Mouse (Mus musculus) T-helper 17 cell (primary cell): Measurements from ENCODE around the gene Tmem216.

Source experiments
- in situ Hi-C, 2 experiments: fragments of 300-600 bp; cut with MboI, MseI; formaldehyde crosslinking; loops; 1 replicate in 1 of 2; 2 replicates in 1 of 2; pipeline ENCODE4 v1.15.1; 2025; ENCODE audit warnings: high pct_unique_total_duplicates in 2 of 2

The Tmem216 gene

DNA sequence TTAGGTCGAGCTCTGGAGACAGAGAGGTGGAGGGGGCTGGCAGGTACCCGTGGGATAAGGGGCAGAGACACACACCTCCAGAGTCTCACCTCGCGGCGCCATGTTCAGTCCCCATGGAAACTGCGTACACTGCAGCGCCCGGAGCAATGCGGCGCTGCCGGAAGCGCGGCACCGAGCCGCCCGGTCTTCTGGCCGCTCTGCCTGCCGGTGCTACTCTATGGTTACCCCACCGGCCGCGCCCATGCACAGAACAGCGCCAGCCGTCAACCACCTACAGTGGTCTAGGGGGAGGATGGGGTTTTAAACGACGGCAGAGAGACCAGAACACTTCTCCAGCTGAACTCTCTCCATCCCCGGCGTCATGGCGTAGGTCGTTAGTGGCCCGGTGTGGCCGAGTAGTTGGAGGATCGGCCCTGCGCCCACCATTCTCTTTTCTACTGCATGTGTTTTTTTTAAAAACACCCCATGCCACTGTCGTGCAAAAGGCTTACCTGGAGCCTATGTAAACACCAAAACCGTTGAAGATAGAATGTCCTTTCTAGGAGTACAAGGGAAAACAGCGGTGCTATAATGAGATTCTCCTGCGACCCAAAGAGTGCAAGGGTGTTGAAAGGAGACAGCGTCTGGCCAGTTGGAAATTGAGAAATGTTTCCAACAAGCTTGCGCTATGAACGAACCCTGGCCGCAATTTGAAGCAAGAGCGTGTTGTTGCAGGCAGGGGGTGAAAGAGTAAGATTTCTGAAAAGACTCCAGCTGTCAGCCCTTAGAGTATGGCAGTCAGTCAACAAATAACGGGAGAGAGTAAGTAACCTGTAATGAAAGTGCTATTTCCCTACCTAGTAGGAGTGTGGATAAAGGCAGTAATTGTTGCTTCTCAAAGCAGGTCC is at the start of gene Tmem216:
Gene Tmem216 (minus strand): TSS at position 615 of the 887 bp plus-strand sequence.
- in situ Hi-C loops = no loop called here

DNA sequence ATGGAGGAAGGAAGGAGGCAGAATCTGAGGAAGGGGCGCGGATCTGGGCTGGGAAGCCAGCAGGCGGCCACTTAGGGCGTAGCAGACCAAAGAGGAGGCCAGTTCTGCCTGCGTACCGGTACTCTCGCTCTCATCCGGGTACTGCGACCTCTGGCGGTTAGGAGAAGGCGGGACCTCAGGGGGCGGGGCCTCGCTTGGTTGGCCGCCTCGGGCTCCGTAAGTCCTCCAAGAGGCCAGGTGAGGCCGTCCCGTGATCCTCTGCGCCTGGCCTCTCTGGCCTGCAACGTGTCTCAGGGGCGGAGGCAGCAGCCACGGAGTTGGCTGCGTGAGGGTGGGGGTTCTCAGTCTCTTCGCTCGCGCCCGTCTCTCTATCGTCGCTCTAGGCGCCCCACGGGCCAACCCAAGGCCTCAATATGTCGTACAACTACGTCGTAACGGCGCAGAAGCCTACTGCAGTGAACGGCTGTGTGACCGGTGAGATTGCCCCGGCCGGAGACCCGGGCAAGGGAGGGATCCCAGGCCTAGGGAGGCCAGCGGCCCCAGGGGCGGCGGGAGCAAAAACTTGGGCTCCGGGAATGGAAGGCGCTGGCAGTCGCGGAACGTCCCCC is 49.4 kb upstream of the Tmem216 start, which contains the start of the genes Ddb1 and Tkfc:
Gene Ddb1 (plus strand): TSS at position 35 of the 608 bp plus-strand sequence.
Gene Tkfc (minus strand): TSS at position 362 of the 608 bp plus-strand sequence.
- in situ Hi-C loops = loop anchor here in 1 of 2 experiments (25.0 kb wide), 1 partner anchor 1332 kb away; no protein-coding TSS in a partner anchor

DNA sequence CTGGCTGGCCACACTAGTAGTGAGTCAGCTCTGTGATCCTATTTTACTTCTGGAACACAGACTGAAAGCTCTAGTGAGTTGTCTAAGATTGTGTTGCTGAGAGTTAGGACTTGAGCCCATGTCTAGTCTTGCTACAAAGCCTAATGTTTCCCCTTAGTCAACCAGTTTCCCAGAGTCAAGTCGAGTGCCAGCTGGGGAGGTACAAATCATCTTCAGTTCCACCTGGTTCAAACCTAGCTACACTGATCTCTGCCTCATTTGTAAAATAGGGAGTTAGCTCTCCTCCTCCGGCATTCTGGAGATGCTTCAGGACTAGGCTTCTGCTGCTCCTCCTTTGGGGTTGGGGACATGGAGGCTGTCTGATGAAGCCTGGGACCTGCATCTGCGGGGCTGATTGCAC is 48.5 kb upstream of the Tmem216 start:
- in situ Hi-C loops = loop anchor here in 1 of 2 experiments (25.0 kb wide), 1 partner anchor 1333 kb away; no protein-coding TSS in a partner anchor

DNA sequence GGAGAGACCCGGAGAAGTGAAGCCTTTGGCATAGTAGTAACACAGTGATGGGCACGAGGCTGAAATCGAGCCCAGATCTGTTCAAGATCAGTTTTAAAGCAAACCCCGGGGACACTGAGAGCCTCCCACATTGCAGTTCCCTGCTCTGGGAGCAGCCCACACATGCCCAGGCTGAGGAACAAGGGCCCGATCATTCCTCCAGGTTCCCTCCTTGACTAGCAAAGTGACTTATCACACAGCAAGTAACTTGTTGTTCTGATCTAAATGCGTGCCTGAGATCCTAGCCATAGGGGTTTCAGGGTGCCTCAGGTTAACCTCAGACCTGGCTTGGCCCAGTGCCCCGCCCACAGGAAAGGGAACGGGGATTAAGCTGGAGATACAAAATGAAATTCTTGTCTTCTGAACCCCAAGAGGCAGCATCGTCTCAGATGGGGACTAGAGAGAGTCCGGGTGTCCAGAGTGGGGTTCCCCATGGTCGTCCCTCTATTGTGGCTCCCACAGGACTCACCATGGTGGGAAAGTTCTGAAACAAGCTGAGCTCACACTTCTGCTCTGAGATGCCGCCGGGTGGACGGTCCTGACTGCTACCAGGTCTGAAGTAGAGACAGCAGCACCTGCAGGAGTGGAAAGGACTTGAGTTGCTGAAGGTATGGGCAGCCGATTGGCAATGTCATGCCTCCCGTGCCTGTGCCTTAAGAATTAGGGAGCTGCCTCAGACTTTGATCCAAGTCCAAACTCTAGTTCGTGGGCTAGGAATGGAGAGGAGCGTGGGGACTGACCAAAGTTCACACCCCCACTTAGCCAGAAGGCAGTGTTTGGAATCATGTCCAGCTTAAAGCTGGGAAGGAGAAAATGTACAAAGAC is 47.9 kb upstream of the Tmem216 start:
- in situ Hi-C loops = loop anchor here in 1 of 2 experiments (25.0 kb wide), 1 partner anchor 1333 kb away; no protein-coding TSS in a partner anchor

DNA sequence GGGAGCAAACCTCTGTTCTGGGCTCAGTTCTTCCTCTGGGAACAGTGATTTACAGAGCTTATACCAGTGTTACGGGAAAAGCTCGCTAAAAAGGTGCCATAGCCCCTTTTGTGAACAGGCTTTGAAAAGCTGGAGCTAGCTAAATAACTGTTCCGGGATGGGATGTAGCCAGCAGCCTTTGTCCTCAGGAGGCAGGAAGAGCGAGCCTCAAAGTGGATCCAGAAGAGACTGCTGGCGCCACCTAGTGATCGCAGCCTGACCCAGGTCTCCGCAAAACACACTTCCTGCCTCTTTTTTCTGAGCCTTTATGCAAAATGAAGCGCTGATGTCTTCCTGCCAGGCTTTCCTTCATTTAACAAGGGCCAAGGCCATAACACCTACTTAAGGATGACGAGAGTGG is 46.7 kb upstream of the Tmem216 start:
- in situ Hi-C loops = loop anchor here in 1 of 2 experiments (25.0 kb wide), 1 partner anchor 1335 kb away; no protein-coding TSS in a partner anchor

DNA sequence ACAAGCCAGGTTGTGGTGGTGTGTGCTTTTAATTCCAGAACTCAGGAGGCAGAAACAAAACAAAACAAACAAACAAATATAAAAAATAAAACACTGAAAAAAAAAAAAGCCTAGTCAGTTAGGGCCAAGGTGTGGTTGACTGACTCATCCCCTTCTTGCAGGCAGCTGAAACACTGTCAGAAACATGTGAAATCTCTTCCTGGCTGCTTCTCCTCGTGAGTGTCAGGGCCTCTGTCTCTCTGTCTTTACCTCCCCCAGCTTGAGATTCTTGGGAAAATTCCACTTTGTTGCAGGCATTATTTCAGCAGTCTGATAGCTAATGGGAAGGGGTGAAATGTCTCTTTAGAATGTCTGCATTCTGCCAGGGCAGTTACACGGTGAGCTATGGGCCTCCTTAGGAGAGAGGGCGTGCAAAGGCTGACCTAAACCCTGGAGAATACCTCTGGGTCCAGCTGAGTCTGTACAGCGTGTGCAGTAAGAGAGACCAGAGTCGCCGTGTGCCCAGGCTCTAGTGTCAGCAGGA is 46.3 kb upstream of the Tmem216 start:
- in situ Hi-C loops = loop anchor here in 1 of 2 experiments (25.0 kb wide), 1 partner anchor 1335 kb away; no protein-coding TSS in a partner anchor

DNA sequence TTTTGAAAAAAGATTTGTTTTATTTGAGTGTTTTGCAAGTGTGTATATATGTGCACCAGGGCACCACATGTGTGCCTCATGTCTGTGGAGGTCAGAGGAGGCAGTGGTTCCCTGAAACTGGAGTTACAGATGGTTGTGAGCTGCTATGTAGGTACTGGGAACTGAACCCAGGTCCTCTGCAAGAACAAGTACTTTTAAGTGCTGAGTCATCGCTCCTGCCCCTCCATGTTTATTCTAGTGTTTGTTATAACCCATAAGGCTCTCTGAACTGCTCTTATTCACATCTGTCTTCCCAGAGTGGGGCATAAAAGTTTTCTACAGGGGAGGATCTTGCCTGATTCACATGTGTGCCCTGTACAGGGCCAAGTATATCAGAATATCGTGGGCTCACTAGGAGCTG is 43.6 kb upstream of the Tmem216 start:
- in situ Hi-C loops = loop anchor here in 1 of 2 experiments (5.0 to 25.0 kb wide), 3 partner anchors 47 to 1338 kb away; partner anchors contain the start of gene Ms4a6c

DNA sequence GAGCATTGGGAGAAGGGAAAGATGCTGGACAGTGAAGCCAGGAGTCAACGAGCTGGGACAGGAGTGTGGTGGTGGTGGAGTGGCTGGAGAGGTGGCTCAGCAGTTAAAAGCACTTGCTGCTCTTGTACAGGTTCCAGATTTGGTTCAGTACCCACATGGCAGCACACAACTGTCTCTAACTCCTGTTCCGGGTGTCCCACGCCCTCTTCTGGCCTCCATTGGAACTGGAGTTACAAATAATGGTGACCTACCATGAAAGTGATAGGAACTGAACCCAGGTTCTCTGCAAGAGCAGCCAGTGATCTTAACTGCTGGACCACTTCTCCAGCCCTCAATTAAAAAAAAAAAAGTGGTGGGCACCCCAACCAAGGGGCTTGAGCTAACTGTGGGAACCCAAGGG is 42.1 kb upstream of the Tmem216 start:
- in situ Hi-C loops = loop anchor here in 1 of 2 experiments (5.0 to 25.0 kb wide), 2 partner anchors 46 to 864 kb away; partner anchors contain the start of gene Ms4a6c

DNA sequence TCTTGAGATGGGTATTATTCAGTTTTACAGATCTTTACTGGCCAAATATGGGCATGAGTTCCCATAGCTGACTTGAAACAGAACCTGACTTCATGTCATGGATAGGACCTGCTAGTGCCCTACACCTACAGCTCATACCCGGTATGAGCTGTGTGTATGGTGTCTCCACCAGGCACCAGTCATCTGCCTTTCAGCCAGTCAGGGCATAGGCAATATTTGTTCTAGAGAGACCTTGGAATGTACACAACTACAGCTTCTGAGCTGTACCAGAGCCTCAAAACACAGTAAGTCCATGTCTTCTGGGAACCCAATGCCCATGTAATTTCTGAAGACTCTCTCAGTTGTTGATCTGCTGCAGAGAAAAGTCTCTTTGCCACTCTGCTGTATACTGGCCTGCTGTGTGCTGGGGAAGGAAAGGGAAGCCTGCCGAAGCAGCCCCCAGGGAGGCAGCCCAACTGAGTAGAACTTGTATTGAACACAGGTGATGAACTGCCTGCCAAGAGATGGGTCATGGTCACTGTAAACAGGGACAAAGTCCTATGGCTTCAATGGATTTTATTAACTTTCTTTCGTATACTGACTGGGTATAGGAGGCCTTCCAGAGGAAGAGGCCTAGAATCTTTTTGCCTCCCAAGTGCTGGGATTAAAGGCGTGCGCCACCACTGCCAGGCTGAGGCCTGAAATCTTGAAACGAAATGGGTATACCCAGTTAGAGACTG is 35.8 kb upstream of the Tmem216 start:
- in situ Hi-C loops = loop anchor here in 1 of 2 experiments (25.0 kb wide), 1 partner anchor 870 kb away; the partner anchor contains the start of gene Ms4a6c

DNA sequence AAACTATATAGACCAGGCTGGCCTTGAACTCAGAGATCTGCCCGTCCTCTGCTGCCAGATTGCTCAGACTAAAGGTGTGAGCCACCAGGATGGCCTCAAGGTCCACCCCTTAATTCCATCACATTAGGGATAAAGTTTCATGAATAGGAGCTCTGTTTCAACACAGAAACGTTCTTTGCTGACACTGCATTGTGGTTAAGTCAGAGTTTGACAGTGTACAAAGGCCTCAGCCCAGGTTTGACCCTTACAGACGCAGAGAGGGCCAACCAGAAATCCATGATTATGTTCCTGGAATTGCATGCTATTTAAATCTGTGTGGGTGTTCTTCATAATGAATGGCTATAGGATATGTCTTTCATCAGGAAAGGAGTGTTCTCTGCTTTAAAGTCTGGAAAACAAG is 34.3 kb upstream of the Tmem216 start:
- in situ Hi-C loops = loop anchor here in 1 of 2 experiments (25.0 kb wide), 1 partner anchor 872 kb away; the partner anchor contains the start of gene Ms4a6c

DNA sequence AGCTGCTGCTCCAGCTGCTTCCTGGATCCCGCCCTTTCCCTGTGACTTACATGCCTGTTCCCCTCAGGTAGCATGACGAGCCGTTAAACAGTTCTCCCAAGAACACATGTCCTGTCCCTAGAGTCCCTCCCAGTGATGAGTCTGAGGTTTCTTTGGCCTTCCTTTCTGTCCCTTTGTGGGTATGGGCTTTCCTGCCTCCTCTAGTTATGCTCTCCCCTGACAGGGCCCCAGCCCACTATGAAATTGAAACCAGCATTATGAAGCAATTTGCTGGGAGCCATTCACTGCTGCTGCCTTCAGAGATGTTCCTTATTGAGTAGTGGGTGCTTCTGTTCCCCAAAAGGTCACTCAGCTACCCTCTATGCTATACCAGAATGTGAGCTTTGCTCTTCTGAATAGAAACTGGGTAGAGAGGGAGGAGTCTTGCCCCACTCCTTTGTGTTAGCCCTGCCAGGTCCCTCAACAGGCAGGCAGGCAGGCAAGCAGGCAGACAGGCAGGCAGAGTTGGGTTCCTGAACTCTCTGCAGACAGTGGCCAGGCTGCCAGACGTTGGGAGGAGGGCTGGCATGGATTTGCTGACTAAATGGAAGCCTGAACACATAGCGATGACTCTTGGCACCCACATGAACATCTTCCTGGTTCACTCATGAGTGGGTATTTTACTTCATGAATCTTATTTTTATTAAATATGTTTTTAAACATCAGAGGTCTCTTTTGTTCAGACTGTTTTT is 33.3 kb upstream of the Tmem216 start:
- in situ Hi-C loops = loop anchor here in 1 of 2 experiments (25.0 kb wide), 1 partner anchor 873 kb away; the partner anchor contains the start of gene Ms4a6c

DNA sequence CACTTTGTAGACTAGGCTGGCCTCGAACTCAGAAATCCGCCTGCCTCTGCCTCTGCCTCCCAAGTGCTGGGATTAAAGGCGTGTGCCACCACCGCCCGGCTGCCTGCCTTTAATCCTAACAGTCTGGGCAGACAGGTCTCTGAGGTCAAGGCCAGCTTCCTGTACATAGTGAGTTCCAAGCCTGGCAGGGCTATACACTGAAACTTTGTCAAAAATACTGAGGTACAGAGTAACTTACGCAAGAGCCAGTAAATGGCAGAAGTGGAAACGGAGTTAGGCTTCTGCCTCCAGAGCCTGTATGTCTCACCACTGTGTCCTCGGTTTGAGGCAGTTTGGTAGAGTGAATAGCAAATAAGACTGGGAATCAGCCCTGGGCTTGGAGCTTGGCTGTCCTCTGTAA is 31.2 kb upstream of the Tmem216 start:
- in situ Hi-C loops = loop anchor here in 1 of 2 experiments (25.0 kb wide), 1 partner anchor 875 kb away; the partner anchor contains the start of gene Ms4a6c

DNA sequence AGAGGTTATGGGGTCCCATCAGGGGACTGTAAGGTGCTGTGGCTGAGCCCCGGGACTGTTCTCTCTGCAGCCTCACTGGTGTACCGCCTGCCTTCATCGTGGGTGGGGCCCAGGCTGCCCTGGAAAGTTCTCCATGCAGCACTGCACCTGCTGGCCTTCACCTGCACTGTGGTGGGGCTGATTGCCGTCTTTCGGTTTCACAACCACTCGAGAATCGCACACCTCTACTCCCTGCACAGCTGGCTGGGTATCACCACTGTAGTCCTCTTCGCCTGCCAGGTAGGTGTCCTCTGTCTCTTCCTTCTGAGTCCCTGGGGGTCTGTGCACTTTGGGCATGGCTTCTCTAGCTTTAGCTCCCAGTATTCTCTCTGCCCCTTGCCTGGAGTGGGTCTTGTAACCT is 29.1 kb upstream of the Tmem216 start:
- in situ Hi-C loops = loop anchor here in 1 of 2 experiments (25.0 kb wide), 1 partner anchor 877 kb away; the partner anchor contains the start of gene Ms4a6c

DNA sequence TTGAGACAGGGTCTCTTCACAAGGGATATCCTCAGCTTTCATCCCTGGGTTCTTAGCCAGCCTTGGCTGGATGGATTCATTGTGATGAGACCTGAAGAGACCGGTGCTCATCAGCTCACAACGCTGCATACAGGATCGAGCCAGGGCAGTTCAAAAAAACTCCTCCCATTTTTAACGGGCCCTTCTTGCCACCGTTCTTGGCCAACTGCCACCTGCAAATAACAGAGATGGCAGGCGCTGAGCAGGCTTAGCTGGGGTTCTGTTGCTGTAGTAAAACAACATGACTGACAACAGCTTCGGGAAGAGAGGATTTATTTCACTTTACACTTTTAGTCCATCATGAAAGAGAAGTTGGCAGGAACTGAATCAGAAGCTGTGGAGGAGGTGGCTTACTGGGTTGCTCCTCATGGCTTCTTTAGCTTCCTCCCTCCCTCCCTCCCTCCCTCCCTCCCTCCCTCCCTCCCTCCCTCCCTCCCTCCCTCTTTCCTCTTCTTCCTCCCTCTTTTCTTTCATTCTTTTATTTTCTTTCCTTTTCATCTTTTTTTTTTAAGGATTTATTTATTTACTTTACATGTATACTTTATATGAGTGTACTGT is 27.6 kb upstream of the Tmem216 start:
- in situ Hi-C loops = loop anchor here in 1 of 2 experiments (25.0 kb wide), 1 partner anchor 879 kb away; the partner anchor contains the start of gene Ms4a6c

DNA sequence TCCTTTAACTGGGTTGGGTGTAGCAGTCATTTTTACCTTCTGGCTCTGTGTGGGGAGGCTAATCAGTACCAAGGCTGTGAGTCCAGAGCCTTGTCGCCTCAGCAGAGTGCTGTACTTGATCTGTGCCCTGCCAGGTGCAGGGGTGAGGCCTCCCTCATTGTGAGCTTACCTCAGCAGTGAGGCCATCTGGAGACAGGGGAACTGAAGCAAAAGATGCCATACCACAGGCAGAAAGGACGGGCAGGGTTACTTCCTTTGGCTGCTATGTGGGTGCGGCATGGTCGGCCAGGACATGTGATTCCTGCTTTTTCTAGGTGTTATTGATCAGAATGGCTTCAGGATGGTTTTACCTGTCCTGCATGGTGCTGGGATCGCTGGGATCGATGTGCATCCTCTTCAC is 25.9 kb upstream of the Tmem216 start:
- in situ Hi-C loops = loop anchor here in 1 of 2 experiments (25.0 kb wide), 1 partner anchor 880 kb away; the partner anchor contains the start of gene Ms4a6c

DNA sequence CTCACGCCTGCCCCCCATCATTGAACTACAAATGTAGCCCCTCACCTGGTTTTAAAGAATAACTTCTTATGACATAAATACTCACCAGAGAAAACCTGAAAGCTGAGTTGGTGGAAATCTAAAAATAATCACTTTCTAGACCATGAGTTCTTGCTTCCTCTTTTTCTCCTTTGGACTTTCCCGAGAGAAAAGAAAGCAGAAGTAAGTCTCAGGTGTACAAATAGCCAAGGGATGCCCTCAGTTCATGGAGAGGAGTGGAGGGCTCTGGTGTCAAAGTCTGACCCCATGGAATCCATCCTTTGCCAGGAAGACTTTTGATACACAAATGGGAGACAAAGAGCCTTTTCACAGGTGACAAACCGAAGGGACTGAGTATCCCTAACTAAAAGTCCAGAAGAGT is 24.7 kb upstream of the Tmem216 start:
- in situ Hi-C loops = loop anchor here in 1 of 2 experiments (25.0 kb wide), 1 partner anchor 882 kb away; the partner anchor contains the start of gene Ms4a6c

DNA sequence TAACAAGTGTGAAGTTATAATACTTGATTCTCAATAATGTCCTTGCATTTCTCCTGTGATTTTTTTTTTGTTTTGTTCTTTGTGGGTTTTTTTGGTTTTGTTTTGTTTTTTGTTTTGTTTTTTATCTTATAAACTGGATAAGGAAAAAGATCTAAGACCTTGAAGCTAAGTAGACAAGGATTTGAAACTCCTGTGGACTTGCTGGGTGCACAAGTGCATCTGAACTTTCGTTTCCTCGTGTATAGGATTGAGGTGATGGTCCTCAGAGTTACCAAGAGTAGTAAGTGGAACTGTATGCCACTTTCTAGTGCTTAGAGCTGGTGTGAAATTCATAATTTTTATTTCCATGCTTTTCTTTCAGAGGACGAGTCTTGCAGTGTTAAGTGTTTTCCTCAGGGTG is 24.1 kb upstream of the Tmem216 start:
- in situ Hi-C loops = loop anchor here in 1 of 2 experiments (25.0 kb wide), 1 partner anchor 882 kb away; the partner anchor contains the start of gene Ms4a6c
